Mouse (Mus musculus): Measurements from ENCODE around the gene Glis3. TPM values are rescaled to one million over a fixed set of nuclear protein-coding genes. Genes with fewer than 3 reads are reported as not detected.

Glis3 gene
- polyA plus RNA-seq, 1 experiment from 2014 or later: 3.8 TPM

- H3K4me1 ChIP-seq (replicated peaks): peaks cover 3% of the 10 kb centered on the region; the same call in 1 of the 2 replicates
- H3K36me3 ChIP-seq: no peaks in the 10 kb centered on the region
- H3K27me3 ChIP-seq: no peaks in the 10 kb centered on the region
- no peak overlapping the region for H3K9ac ChIP-seq (replicated peaks)
- H3K27ac ChIP-seq: no peak overlapping the region
- H3K9me3 ChIP-seq: no peaks in the 10 kb centered on the region
- H3K4me3 ChIP-seq (replicated peaks): no peak overlapping the region
- WGBS: 85% methylated on average over 1 of the region's 1 CpGs
- no peak overlapping the region for H3K4me2 ChIP-seq
- ATAC-seq (ENCODE audit: insufficient number of reproducible peaks, insufficient read depth, low FRiP score, low TSS enrichment, low read depth): no peak
Measured at GRCm38 (mm10) chr19:28624571-28624970, 55.3 kb downstream of the Glis3 start.

- H3K4me3 ChIP-seq (replicated peaks): no peak overlapping the region
- no peak overlapping the region for H3K9ac ChIP-seq (replicated peaks)
- 84% methylated on average over 10 of the region's 10 CpGs for WGBS
- no peaks in the 10 kb centered on the region for H3K27me3 ChIP-seq
- H3K4me2 ChIP-seq: no peak overlapping the region
- no peaks in the 10 kb centered on the region for H3K36me3 ChIP-seq
- no peaks in the 10 kb centered on the region for H3K9me3 ChIP-seq
- no peak for ATAC-seq (ENCODE audit: insufficient number of reproducible peaks, insufficient read depth, low FRiP score, low TSS enrichment, low read depth)
- no peak overlapping the region for H3K27ac ChIP-seq
- peaks cover 3% of the 10 kb centered on the region; the same call in 1 of the 2 replicates for H3K4me1 ChIP-seq (replicated peaks)
Measured at GRCm38 (mm10) chr19:28623726-28624125, 56.2 kb downstream of the Glis3 start.

- H3K27me3 ChIP-seq: no peaks in the 10 kb centered on the region
- no peak for ATAC-seq (ENCODE audit: insufficient number of reproducible peaks, insufficient read depth, low FRiP score, low TSS enrichment, low read depth)
- WGBS: 83% methylated on average over 11 of the region's 11 CpGs
- H3K4me1 ChIP-seq (replicated peaks): peaks cover 3% of the 10 kb centered on the region; the same call in 1 of the 2 replicates
- H3K4me2 ChIP-seq: no peak overlapping the region
- H3K9ac ChIP-seq (replicated peaks): no peak overlapping the region
- no peaks in the 10 kb centered on the region for H3K36me3 ChIP-seq
- H3K4me3 ChIP-seq (replicated peaks): no peak overlapping the region
- H3K27ac ChIP-seq: no peak overlapping the region
- H3K9me3 ChIP-seq: no peaks in the 10 kb centered on the region
Measured at GRCm38 (mm10) chr19:28621608-28622505, 58.0 kb downstream of the Glis3 start.

- 79% methylated on average over 7 of the region's 7 CpGs for WGBS
- ATAC-seq (ENCODE audit: insufficient number of reproducible peaks, insufficient read depth, low FRiP score, low TSS enrichment, low read depth): no peak
- Histone ChIP-seq H3K9me3 (no peaks in the 10 kb centered on the region), H3K27ac (no peak overlapping the region), H3K36me3 (no peaks in the 10 kb centered on the region), H3K9ac (replicated peaks) (no peak overlapping the region), H3K4me3 (replicated peaks) (no peak overlapping the region), H3K27me3 (no peaks in the 10 kb centered on the region), H3K4me1 (replicated peaks) (peaks cover 3% of the 10 kb centered on the region; the same call in 1 of the 2 replicates), H3K4me2 (no peak overlapping the region)
Measured at GRCm38 (mm10) chr19:28617736-28618135, 62.1 kb downstream of the Glis3 start.

GRCm38 (mm10) chr19:28617191-28617590 is 62.7 kb downstream of the Glis3 start:
- no peak for ATAC-seq (ENCODE audit: insufficient number of reproducible peaks, insufficient read depth, low FRiP score, low TSS enrichment, low read depth)
- no peaks in the 10 kb centered on the region for H3K27me3 ChIP-seq
- H3K9ac ChIP-seq (replicated peaks): no peak overlapping the region
- peaks cover 3% of the 10 kb centered on the region; the same call in 1 of the 2 replicates for H3K4me1 ChIP-seq (replicated peaks)
- H3K27ac ChIP-seq: no peak overlapping the region
- no peaks in the 10 kb centered on the region for H3K36me3 ChIP-seq
- no peak overlapping the region for H3K4me3 ChIP-seq (replicated peaks)
- 89% methylated on average over 8 of the region's 8 CpGs for WGBS
- no peak overlapping the region for H3K4me2 ChIP-seq
- no peaks in the 10 kb centered on the region for H3K9me3 ChIP-seq

GRCm38 (mm10) chr19:28616487-28616886 is 63.4 kb downstream of the Glis3 start:
- H3K36me3 ChIP-seq: no peaks in the 10 kb centered on the region
- peaks cover 2% of the 10 kb centered on the region; the same call in 1 of the 2 replicates for H3K4me1 ChIP-seq (replicated peaks)
- no peak for ATAC-seq (ENCODE audit: insufficient number of reproducible peaks, insufficient read depth, low FRiP score, low TSS enrichment, low read depth)
- H3K9ac ChIP-seq (replicated peaks): no peak overlapping the region
- H3K27me3 ChIP-seq: no peaks in the 10 kb centered on the region
- 62% methylated on average over 1 of the region's 1 CpGs for WGBS
- H3K4me2 ChIP-seq: no peak overlapping the region
- no peak overlapping the region for H3K27ac ChIP-seq
- H3K4me3 ChIP-seq (replicated peaks): no peak overlapping the region
- no peaks in the 10 kb centered on the region for H3K9me3 ChIP-seq

GRCm38 (mm10) chr19:28612249-28612648 is 67.6 kb downstream of the Glis3 start:
- H3K27me3 ChIP-seq: no peaks in the 10 kb centered on the region
- H3K4me3 ChIP-seq (replicated peaks): no peak overlapping the region
- no peaks in the 10 kb centered on the region for H3K36me3 ChIP-seq
- ATAC-seq (ENCODE audit: insufficient number of reproducible peaks, insufficient read depth, low FRiP score, low TSS enrichment, low read depth): no peak
- no peak overlapping the region for H3K27ac ChIP-seq
- H3K4me1 ChIP-seq (replicated peaks): 0 out of 2 replicates have a peak, but pooled peaks cover 6% of the 10 kb centered on the region
- 78% methylated on average over 10 of the region's 10 CpGs for WGBS
- H3K4me2 ChIP-seq: no peak overlapping the region
- H3K9ac ChIP-seq (replicated peaks): no peak overlapping the region
- H3K9me3 ChIP-seq: no peaks in the 10 kb centered on the region

GRCm38 (mm10) chr19:28608747-28609146 is 71.1 kb downstream of the Glis3 start:
- Histone ChIP-seq H3K27me3 (no peaks in the 10 kb centered on the region), H3K27ac (no peak overlapping the region), H3K4me1 (replicated peaks) (0 out of 2 replicates have a peak, but pooled peaks cover 6% of the 10 kb centered on the region), H3K9ac (replicated peaks) (no peak overlapping the region), H3K4me2 (no peak overlapping the region), H3K4me3 (replicated peaks) (no peak overlapping the region), H3K36me3 (no peaks in the 10 kb centered on the region), H3K9me3 (no peaks in the 10 kb centered on the region)
- 87% methylated on average over 5 of the region's 5 CpGs for WGBS
- no peak for ATAC-seq (ENCODE audit: insufficient number of reproducible peaks, insufficient read depth, low FRiP score, low TSS enrichment, low read depth)

- H3K4me3 ChIP-seq (replicated peaks): no peak overlapping the region
- no peaks in the 10 kb centered on the region for H3K9me3 ChIP-seq
- H3K36me3 ChIP-seq: no peaks in the 10 kb centered on the region
- H3K27ac ChIP-seq: no peak overlapping the region
- no peak overlapping the region for H3K4me2 ChIP-seq
- no peaks in the 10 kb centered on the region for H3K27me3 ChIP-seq
- no peak for ATAC-seq (ENCODE audit: insufficient number of reproducible peaks, insufficient read depth, low FRiP score, low TSS enrichment, low read depth)
- no peak overlapping the region for H3K9ac ChIP-seq (replicated peaks)
- WGBS: 65% methylated on average over 6 of the region's 6 CpGs
- H3K4me1 ChIP-seq (replicated peaks): 0 out of 2 replicates have a peak, but pooled peaks cover 6% of the 10 kb centered on the region
Measured at GRCm38 (mm10) chr19:28608277-28608676, 71.6 kb downstream of the Glis3 start.

GRCm38 (mm10) chr19:28600866-28601265 is 79.0 kb downstream of the Glis3 start:
- Histone ChIP-seq H3K9ac (replicated peaks) (no peak overlapping the region), H3K4me1 (replicated peaks) (no peaks in the 10 kb centered on the region), H3K9me3 (no peaks in the 10 kb centered on the region), H3K4me3 (replicated peaks) (no peak overlapping the region), H3K36me3 (no peaks in the 10 kb centered on the region), H3K4me2 (no peak overlapping the region), H3K27me3 (no peaks in the 10 kb centered on the region), H3K27ac (no peak overlapping the region)
- ATAC-seq (ENCODE audit: insufficient number of reproducible peaks, insufficient read depth, low FRiP score, low TSS enrichment, low read depth): no peak
- WGBS: 78% methylated on average over 4 of the region's 4 CpGs

GRCm38 (mm10) chr19:28594215-28594614 is 85.7 kb downstream of the Glis3 start:
- no peaks in the 10 kb centered on the region for H3K9me3 ChIP-seq
- H3K36me3 ChIP-seq: no peaks in the 10 kb centered on the region
- H3K9ac ChIP-seq (replicated peaks): no peak overlapping the region
- H3K4me2 ChIP-seq: no peak overlapping the region
- peaks cover 14% of the 10 kb centered on the region for H3K4me1 ChIP-seq (replicated peaks)
- no peak overlapping the region for H3K27ac ChIP-seq
- H3K27me3 ChIP-seq: no peaks in the 10 kb centered on the region
- no peak for ATAC-seq (ENCODE audit: insufficient number of reproducible peaks, insufficient read depth, low FRiP score, low TSS enrichment, low read depth)
- H3K4me3 ChIP-seq (replicated peaks): no peak overlapping the region
- 59% methylated on average over 4 of the region's 4 CpGs for WGBS
